Mouse (Mus musculus) cerebellum, adult 8-10 months (tissue): Measurements from ENCODE around the gene Epsti1.

Experiments used
- DNase-seq: peaks from one replicate; pipeline ENCODE4 v3.0.0; 2022

Epsti1 gene

GRCm38 (mm10) chr14:78019935-78020334 is 115.9 kb downstream of the Epsti1 start:
- no peak for DNase-seq

- peak; percentile 12 for DNase-seq
These were observed 134.8 kb downstream of the Epsti1 start for GRCm38 (mm10) chr14:78038876-78039275.

- DNase-seq = no peak
These were observed 136.6 kb downstream of the Epsti1 start for GRCm38 (mm10) chr14:78040643-78041042.

- no peak for DNase-seq
These were observed 138.0 kb downstream of the Epsti1 start for GRCm38 (mm10) chr14:78041886-78042526.

- no peak for DNase-seq
These were observed 139.0 kb downstream of the Epsti1 start for GRCm38 (mm10) chr14:78043079-78043478.

GRCm38 (mm10) chr14:78048258-78048657 is 144.2 kb downstream of the Epsti1 start:
- no peak for DNase-seq

GRCm38 (mm10) chr14:78048674-78049073 is 144.6 kb downstream of the Epsti1 start:
- DNase-seq = no peak
